Mouse (Mus musculus): ENCODE data around the gene Cdh5. TPM values are rescaled to one million over a fixed set of nuclear protein-coding genes. Genes with fewer than 3 reads are reported as not detected.

Cdh5 gene
- polyA plus RNA-seq, 1 experiment from 2014 or later = 36.8 TPM

GRCm38 (mm10) chr8:104123080-104123657 is 21.7 kb downstream of the Cdh5 start:
- Histone ChIP-seq H3K4me3 (ENCODE audit: low read length) (no peak overlapping the region), H3K27ac (ENCODE audit: low read depth, low read length) (no peak overlapping the region), H3K9me3 (ENCODE audit: control insufficient read depth, low read length) (no peaks in the 10 kb centered on the region), H3K36me3 (ENCODE audit: control insufficient read depth, insufficient read depth, low read length) (no peaks in the 10 kb centered on the region), H3K9ac (ENCODE audit: low read depth, low read length) (no peak overlapping the region), H3K4me1 (ENCODE audit: control insufficient read depth, insufficient read depth, low read length) (no peaks in the 10 kb centered on the region), H3K27me3 (ENCODE audit: control insufficient read depth, insufficient read depth, low read length) (no peaks in the 10 kb centered on the region), H3K4me2 (replicated peaks; ENCODE audit: low read depth, low read length) (no peak overlapping the region)
- peak; percentile 72 for ATAC-seq (ENCODE audit: low FRiP score, low TSS enrichment)
- WGBS = 62% methylated on average over 2 of the region's 2 CpGs

GRCm38 (mm10) chr8:104124534-104124933 is 23.1 kb downstream of the Cdh5 start:
- Histone ChIP-seq H3K27me3 (ENCODE audit: control insufficient read depth, insufficient read depth, low read length) (no peaks in the 10 kb centered on the region), H3K4me1 (ENCODE audit: control insufficient read depth, insufficient read depth, low read length) (no peaks in the 10 kb centered on the region), H3K4me3 (ENCODE audit: low read length) (no peak overlapping the region), H3K9ac (ENCODE audit: low read depth, low read length) (no peak overlapping the region), H3K4me2 (replicated peaks; ENCODE audit: low read depth, low read length) (no peak overlapping the region), H3K9me3 (ENCODE audit: control insufficient read depth, low read length) (no peaks in the 10 kb centered on the region), H3K27ac (ENCODE audit: low read depth, low read length) (no peak overlapping the region), H3K36me3 (ENCODE audit: control insufficient read depth, insufficient read depth, low read length) (no peaks in the 10 kb centered on the region)
- 82% methylated on average over 5 of the region's 5 CpGs for WGBS
- no peak for ATAC-seq (ENCODE audit: low FRiP score, low TSS enrichment)

- WGBS = 66% methylated on average over 4 of the region's 4 CpGs
Measured at GRCm38 (mm10) chr8:104127160-104127883, 25.9 kb downstream of the Cdh5 start.

GRCm38 (mm10) chr8:104130916-104131315 is 29.5 kb downstream of the Cdh5 start:
- WGBS = 97% methylated on average over 9 of the region's 9 CpGs

More at GRCm38 (mm10) chr8:104127160-104127883, 25.9 kb downstream of the Cdh5 start:
- H3K9me3 ChIP-seq (ENCODE audit: control insufficient read depth, low read length) = no peaks in the 10 kb centered on the region
- no peak overlapping the region for H3K4me2 ChIP-seq (replicated peaks; ENCODE audit: low read depth, low read length)
- no peaks in the 10 kb centered on the region for H3K4me1 ChIP-seq (ENCODE audit: control insufficient read depth, insufficient read depth, low read length)
- no peaks in the 10 kb centered on the region for H3K36me3 ChIP-seq (ENCODE audit: control insufficient read depth, insufficient read depth, low read length)
- H3K27ac ChIP-seq (ENCODE audit: low read depth, low read length) = no peak overlapping the region
- ATAC-seq (ENCODE audit: low FRiP score, low TSS enrichment) = no peak
- no peaks in the 10 kb centered on the region for H3K27me3 ChIP-seq (ENCODE audit: control insufficient read depth, insufficient read depth, low read length)
- no peak overlapping the region for H3K9ac ChIP-seq (ENCODE audit: low read depth, low read length)
- H3K4me3 ChIP-seq (ENCODE audit: low read length) = no peak overlapping the region

DNA sequence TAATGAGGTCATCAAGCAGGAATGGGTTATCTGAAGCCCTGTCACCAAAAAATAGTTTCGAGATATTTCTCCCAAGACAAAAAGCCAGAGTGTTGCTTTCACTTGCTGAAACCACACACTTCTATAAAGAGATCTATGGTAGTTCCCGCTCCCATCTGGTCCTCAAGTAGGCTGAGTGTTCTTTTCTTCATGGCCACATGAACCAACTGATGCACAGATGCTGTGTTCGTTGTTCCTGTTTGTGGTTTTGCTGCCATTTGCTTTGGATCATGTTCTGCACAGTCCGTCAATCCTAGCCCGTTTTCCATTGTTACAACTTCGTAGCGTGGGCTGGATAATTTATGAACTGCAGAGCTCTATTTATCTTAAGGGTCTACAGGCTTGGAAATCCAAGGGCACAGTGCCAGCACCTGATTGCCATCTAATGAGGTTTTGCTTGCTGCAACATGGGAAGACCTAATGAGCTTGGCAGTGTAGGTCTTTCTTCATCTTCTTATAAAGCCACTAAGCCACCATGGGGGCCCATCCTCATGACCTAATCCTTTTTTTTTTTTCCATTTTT is 30.1 kb downstream of the Cdh5 start:
- Histone ChIP-seq H3K9ac (ENCODE audit: low read depth, low read length) (no peak overlapping the region), H3K4me3 (ENCODE audit: low read length) (no peak overlapping the region), H3K4me2 (replicated peaks; ENCODE audit: low read depth, low read length) (no peak overlapping the region), H3K27ac (ENCODE audit: low read depth, low read length) (no peak overlapping the region), H3K27me3 (ENCODE audit: control insufficient read depth, insufficient read depth, low read length) (no peaks in the 10 kb centered on the region), H3K9me3 (ENCODE audit: control insufficient read depth, low read length) (no peaks in the 10 kb centered on the region), H3K4me1 (ENCODE audit: control insufficient read depth, insufficient read depth, low read length) (no peaks in the 10 kb centered on the region), H3K36me3 (ENCODE audit: control insufficient read depth, insufficient read depth, low read length) (no peaks in the 10 kb centered on the region)
- WGBS = 73% methylated on average over 7 of the region's 7 CpGs
- no peak for ATAC-seq (ENCODE audit: low FRiP score, low TSS enrichment)

More at GRCm38 (mm10) chr8:104130916-104131315, 29.5 kb downstream of the Cdh5 start:
- Histone ChIP-seq H3K27ac (ENCODE audit: low read depth, low read length) (no peak overlapping the region), H3K36me3 (ENCODE audit: control insufficient read depth, insufficient read depth, low read length) (no peaks in the 10 kb centered on the region), H3K9me3 (ENCODE audit: control insufficient read depth, low read length) (no peaks in the 10 kb centered on the region), H3K4me2 (replicated peaks; ENCODE audit: low read depth, low read length) (no peak overlapping the region), H3K27me3 (ENCODE audit: control insufficient read depth, insufficient read depth, low read length) (no peaks in the 10 kb centered on the region), H3K9ac (ENCODE audit: low read depth, low read length) (no peak overlapping the region), H3K4me3 (ENCODE audit: low read length) (no peak overlapping the region), H3K4me1 (ENCODE audit: control insufficient read depth, insufficient read depth, low read length) (no peaks in the 10 kb centered on the region)
- no peak for ATAC-seq (ENCODE audit: low FRiP score, low TSS enrichment)

- WGBS = 89% methylated on average over 8 of the region's 8 CpGs
Measured at GRCm38 (mm10) chr8:104134521-104134920, 33.1 kb downstream of the Cdh5 start.

GRCm38 (mm10) chr8:104136277-104136676 is 34.9 kb downstream of the Cdh5 start:
- Histone ChIP-seq H3K27me3 (ENCODE audit: control insufficient read depth, insufficient read depth, low read length) (no peaks in the 10 kb centered on the region), H3K9ac (ENCODE audit: low read depth, low read length) (no peak overlapping the region), H3K4me1 (ENCODE audit: control insufficient read depth, insufficient read depth, low read length) (no peaks in the 10 kb centered on the region), H3K9me3 (ENCODE audit: control insufficient read depth, low read length) (no peaks in the 10 kb centered on the region), H3K36me3 (ENCODE audit: control insufficient read depth, insufficient read depth, low read length) (no peaks in the 10 kb centered on the region), H3K27ac (ENCODE audit: low read depth, low read length) (no peak overlapping the region), H3K4me2 (replicated peaks; ENCODE audit: low read depth, low read length) (no peak overlapping the region), H3K4me3 (ENCODE audit: low read length) (no peak overlapping the region)
- no peak for ATAC-seq (ENCODE audit: low FRiP score, low TSS enrichment)
- WGBS = 90% methylated on average over 3 of the region's 3 CpGs

More at GRCm38 (mm10) chr8:104134521-104134920, 33.1 kb downstream of the Cdh5 start:
- no peak overlapping the region for H3K4me3 ChIP-seq (ENCODE audit: low read length)
- H3K4me1 ChIP-seq (ENCODE audit: control insufficient read depth, insufficient read depth, low read length) = no peaks in the 10 kb centered on the region
- no peak overlapping the region for H3K4me2 ChIP-seq (replicated peaks; ENCODE audit: low read depth, low read length)
- no peaks in the 10 kb centered on the region for H3K9me3 ChIP-seq (ENCODE audit: control insufficient read depth, low read length)
- no peaks in the 10 kb centered on the region for H3K36me3 ChIP-seq (ENCODE audit: control insufficient read depth, insufficient read depth, low read length)
- H3K27ac ChIP-seq (ENCODE audit: low read depth, low read length) = no peak overlapping the region
- no peak for ATAC-seq (ENCODE audit: low FRiP score, low TSS enrichment)
- no peak overlapping the region for H3K9ac ChIP-seq (ENCODE audit: low read depth, low read length)
- H3K27me3 ChIP-seq (ENCODE audit: control insufficient read depth, insufficient read depth, low read length) = no peaks in the 10 kb centered on the region

GRCm38 (mm10) chr8:104137636-104138035 is 36.2 kb downstream of the Cdh5 start:
- H3K27ac ChIP-seq (ENCODE audit: low read depth, low read length) = no peak overlapping the region
- 85% methylated on average over 5 of the region's 5 CpGs for WGBS
- no peaks in the 10 kb centered on the region for H3K27me3 ChIP-seq (ENCODE audit: control insufficient read depth, insufficient read depth, low read length)
- no peak overlapping the region for H3K4me2 ChIP-seq (replicated peaks; ENCODE audit: low read depth, low read length)
- no peaks in the 10 kb centered on the region for H3K4me1 ChIP-seq (ENCODE audit: control insufficient read depth, insufficient read depth, low read length)
- H3K9ac ChIP-seq (ENCODE audit: low read depth, low read length) = no peak overlapping the region
- H3K36me3 ChIP-seq (ENCODE audit: control insufficient read depth, insufficient read depth, low read length) = no peaks in the 10 kb centered on the region
- ATAC-seq (ENCODE audit: low FRiP score, low TSS enrichment) = no peak
- H3K4me3 ChIP-seq (ENCODE audit: low read length) = no peak overlapping the region
- H3K9me3 ChIP-seq (ENCODE audit: control insufficient read depth, low read length) = no peaks in the 10 kb centered on the region

DNA sequence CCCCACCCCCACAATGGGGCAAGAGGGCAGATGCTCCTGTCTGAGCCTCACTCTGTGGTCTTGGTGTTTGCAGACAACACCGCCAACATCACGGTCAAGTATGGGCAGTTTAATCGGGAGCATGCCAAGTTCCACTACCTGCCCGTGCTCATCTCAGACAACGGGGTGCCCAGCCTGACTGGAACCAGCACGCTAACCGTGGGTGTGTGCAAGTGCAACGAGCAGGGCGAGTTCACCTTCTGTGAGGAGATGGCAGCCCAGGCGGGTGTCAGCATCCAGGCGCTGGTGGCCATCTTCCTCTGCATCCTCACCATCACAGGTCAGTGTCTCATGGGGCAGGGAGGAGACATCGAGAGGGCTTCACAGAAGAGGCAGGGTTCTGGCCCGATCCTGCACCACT is 39.2 kb downstream of the Cdh5 start:
- 84% methylated on average over 13 of the region's 13 CpGs for WGBS
- Histone ChIP-seq H3K9me3 (ENCODE audit: control insufficient read depth, low read length) (no peaks in the 10 kb centered on the region), H3K27me3 (ENCODE audit: control insufficient read depth, insufficient read depth, low read length) (no peaks in the 10 kb centered on the region), H3K4me3 (ENCODE audit: low read length) (no peak overlapping the region), H3K9ac (ENCODE audit: low read depth, low read length) (no peak overlapping the region), H3K27ac (ENCODE audit: low read depth, low read length) (no peak overlapping the region), H3K36me3 (ENCODE audit: control insufficient read depth, insufficient read depth, low read length) (no peaks in the 10 kb centered on the region), H3K4me2 (replicated peaks; ENCODE audit: low read depth, low read length) (no peak overlapping the region), H3K4me1 (ENCODE audit: control insufficient read depth, insufficient read depth, low read length) (no peaks in the 10 kb centered on the region)
- no peak for ATAC-seq (ENCODE audit: low FRiP score, low TSS enrichment)
